Mouse (Mus musculus) CD4-positive helper T cell, adult 2 months (primary cell): ENCODE measurements around the gene Mfap5.
"Not testable (repeated sequence)": the region's sequence is repeated elsewhere in the genome, so short reads cannot be mapped to it uniquely, and the experiment has no call there.

ENCODE experiments used
- DNase-seq: peaks from one replicate; pipeline ENCODE4 v3.0.0-alpha.2; 2012; ENCODE audit warnings: low read depth, missing footprints, low spot score

Mfap5 gene

GRCm38 (mm10) chr6:122505545-122505944 lies at the start of gene Mfap5:
Mfap5 (plus strand) TSS chr6:122505845.
- no peak for DNase-seq

GRCm38 (mm10) chr6:122458946-122459693 lies 46.5 kb upstream of the Mfap5 start:
- DNase-seq = no peak

GRCm38 (mm10) chr6:122466092-122466713 lies 39.4 kb upstream of the Mfap5 start:
- no peak for DNase-seq

- DNase-seq = no peak
These were observed 36.5 kb upstream of the Mfap5 start for GRCm38 (mm10) chr6:122469030-122469640.

- no peak for DNase-seq
These were observed 35.4 kb upstream of the Mfap5 start for GRCm38 (mm10) chr6:122470240-122470639.

- DNase-seq = not testable (repeated sequence)
These were observed 34.2 kb upstream of the Mfap5 start for GRCm38 (mm10) chr6:122471461-122471860.

GRCm38 (mm10) chr6:122478062-122478461 lies 27.6 kb upstream of the Mfap5 start:
- no peak for DNase-seq

- DNase-seq = peak; percentile 24
These were observed 20.0 kb upstream of the Mfap5 start for GRCm38 (mm10) chr6:122485401-122486296.

GRCm38 (mm10) chr6:122486297-122487117 lies 19.1 kb upstream of the Mfap5 start:
- DNase-seq = peak; percentile 40

GRCm38 (mm10) chr6:122490929-122491512 lies 14.6 kb upstream of the Mfap5 start:
- no peak for DNase-seq

GRCm38 (mm10) chr6:122491557-122491956 lies 14.1 kb upstream of the Mfap5 start:
- DNase-seq = peak; percentile 44

- DNase-seq = no peak
These were observed 13.2 kb upstream of the Mfap5 start for GRCm38 (mm10) chr6:122492479-122492878.

GRCm38 (mm10) chr6:122493799-122494472 lies 11.7 kb upstream of the Mfap5 start:
- no peak for DNase-seq

GRCm38 (mm10) chr6:122495082-122495881 lies 10.4 kb upstream of the Mfap5 start:
- peak; percentile 18 for DNase-seq

GRCm38 (mm10) chr6:122496501-122496900 lies 9.1 kb upstream of the Mfap5 start:
- DNase-seq = peak; percentile 15

- DNase-seq = no peak
These were observed 7.0 kb upstream of the Mfap5 start, which contains the start of gene Rimklb for GRCm38 (mm10) chr6:122498661-122499060. Rimklb (minus strand) TSS chr6:122498761.

GRCm38 (mm10) chr6:122505041-122505440 lies 604 bp upstream of the Mfap5 start:
- DNase-seq = no peak

GRCm38 (mm10) chr6:122508494-122508893 lies 2.8 kb downstream of the Mfap5 start:
- no peak for DNase-seq
